Mouse (Mus musculus) megakaryocyte, embryonic 14.5 days (primary cell): ENCODE results near the gene Mosmo.

Experiments used
- FLI1 ChIP-seq: IDR thresholded peaks from 2 replicates; pipeline ENCODE4 v1.6.1; 2012; ENCODE audit warnings: low read length, inconsistent platforms, mixed read lengths
- GATA1 ChIP-seq: IDR thresholded peaks from 3 replicates; pipeline ENCODE4 v1.6.1; 2012; ENCODE audit warnings: mixed read lengths, low read length, inconsistent platforms, borderline replicate concordance

- TF ChIP-seq GATA1 (no peak), FLI1 (no peak)
These were observed 6.1 kb upstream of the Mosmo start for GRCm38 (mm10) chr7:120671271-120671670.
